Mouse (Mus musculus): ENCODE results near the gene Slc7a15. TPM values are rescaled to one million over a fixed set of nuclear protein-coding genes. Genes with fewer than 3 reads are reported as not detected.

The Slc7a15 gene
- polyA plus RNA-seq, 1 experiment from 2014 or later, result not detected

DNA sequence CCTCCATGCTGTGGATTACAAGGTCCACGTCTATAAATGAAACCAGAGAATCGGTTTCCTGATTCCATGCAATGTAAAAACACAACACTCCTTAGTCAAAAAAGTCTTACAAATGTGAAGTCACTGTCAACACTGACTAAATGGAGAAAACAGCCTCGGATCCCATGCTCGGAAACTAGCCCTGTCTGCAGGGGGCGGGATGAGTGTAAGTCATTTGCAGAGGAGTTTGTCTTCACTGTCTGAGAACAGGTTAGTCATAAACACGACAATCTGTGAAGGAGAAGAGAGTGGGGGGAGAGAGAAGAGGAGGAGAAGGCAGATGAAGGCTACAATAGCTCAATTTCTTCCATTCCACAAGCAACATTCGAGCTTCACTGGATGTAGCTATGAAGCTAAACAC, 113.6 kb downstream of the Slc7a15 start:
- H3K4me3 ChIP-seq, result no peak overlapping the region
- no peak for DNase-seq (ENCODE audit: extremely low spot score, low spot score)
- no peaks in the 10 kb centered on the region for H3K27me3 ChIP-seq (ENCODE audit: poor library complexity, severe bottlenecking)
- 84% methylated on average over 7 of the region's 7 CpGs for WGBS
- H3K9me3 ChIP-seq, result no peaks in the 10 kb centered on the region
- peaks cover 11% of the 10 kb centered on the region for H3K4me1 ChIP-seq
- H3K27ac ChIP-seq, result no peak overlapping the region
- no peaks in the 10 kb centered on the region for H3K36me3 ChIP-seq (replicated peaks)

DNA sequence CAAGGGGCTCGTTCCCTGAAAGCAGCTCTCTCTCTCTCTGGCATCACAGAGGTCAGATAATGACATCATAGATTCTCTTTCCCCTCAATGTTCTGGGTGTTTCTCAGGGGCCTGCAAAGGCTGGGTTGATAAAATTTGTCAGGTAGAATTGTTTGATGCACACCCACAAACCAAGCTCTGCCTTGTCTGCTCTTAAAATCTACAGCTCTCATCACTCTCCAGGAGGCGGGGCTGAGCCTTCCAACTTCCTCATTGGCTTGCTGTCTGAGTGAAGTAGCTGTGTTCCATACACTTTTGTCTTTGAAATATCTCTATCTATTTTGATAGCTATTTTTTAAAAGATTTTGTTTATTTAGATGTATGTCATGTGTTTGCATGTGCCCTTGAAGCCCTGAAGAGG, 116.7 kb downstream of the Slc7a15 start:
- H3K4me1 ChIP-seq, result peaks cover 5% of the 10 kb centered on the region; the same call in 1 of the 2 replicates
- no peaks in the 10 kb centered on the region for H3K27me3 ChIP-seq (ENCODE audit: poor library complexity, severe bottlenecking)

More for the DNA sequence above, 116.7 kb downstream of the Slc7a15 start:
- H3K36me3 ChIP-seq (replicated peaks), result no peaks in the 10 kb centered on the region
- 79% methylated on average over 2 of the region's 2 CpGs for WGBS
- H3K9me3 ChIP-seq, result no peaks in the 10 kb centered on the region
- no peak for DNase-seq (ENCODE audit: extremely low spot score, low spot score)
- no peak overlapping the region for H3K27ac ChIP-seq
- H3K4me3 ChIP-seq, result no peak overlapping the region

Other genes starting within 250 kb of the Slc7a15 start
- 25.2 and 27.1 TPM in 2 replicates for gene Rhob, start 99.1 kb downstream of the Slc7a15 start, polyA plus RNA-seq (2016; fragmentation: Nextera tagmentation; extraction: Ambion mirVana)
- 76.2 and 80.0 TPM in 2 replicates for gene Pum2, start 75.1 kb upstream of the Slc7a15 start, polyA plus RNA-seq (2016; fragmentation: Nextera tagmentation; extraction: Ambion mirVana)
- gene Sdc1, start 172.3 kb upstream of the Slc7a15 start, polyA plus RNA-seq (2016; fragmentation: Nextera tagmentation; extraction: Ambion mirVana), result 133 and 140 TPM in 2 replicates

Data from forebrain, embryonic 10.5 days (tissue).